Mouse (Mus musculus): ENCODE data around the gene Pum3.

- TF ChIP-seq USF1 (IDR thresholded peaks at IDR 0.05; ENCODE audit: low read depth, low read length) (no peak), MYC (IDR thresholded peaks at IDR 0.05; ENCODE audit: low read depth, low read length) (no peak), POLR2A (IDR thresholded peaks at IDR 0.05; ENCODE audit: control insufficient read depth in 1 of 2, insufficient read depth in 1 of 2, low read depth in 1 of 2, low read length in 2 of 2, poor library complexity in 1 of 2) (no peak), POLR2AphosphoS5 (IDR thresholded peaks at IDR 0.05; ENCODE audit: borderline replicate concordance, low read depth, low read length) (no peak), TCF12 (IDR thresholded peaks at IDR 0.05; ENCODE audit: low read depth, low read length) (no peak), CTCF (IDR thresholded peaks at IDR 0.05 in 2 of 3, conservative IDR thresholded peaks at IDR 0.05 in 1 of 3; ENCODE audit: control insufficient read depth in 1 of 3, insufficient read depth in 1 of 3, low read depth in 2 of 3, low read length in 3 of 3, poor library complexity in 1 of 3, severe bottlenecking in 1 of 3) (no peak), GATA1 (IDR thresholded peaks at IDR 0.05; ENCODE audit: low read depth, low read length) (no peak), MAZ (IDR thresholded peaks at IDR 0.05; ENCODE audit: low read depth, low read length) (no peak), ZC3H11A (IDR thresholded peaks at IDR 0.05; ENCODE audit: low read depth, low read length) (no peak)
Measured at GRCm38 (mm10) chr19:27391344-27391743, 38.3 kb downstream of the Pum3 start.
